Mouse (Mus musculus) adrenal gland, adult 8-10 months (tissue): ENCODE measurements at regions not wholly inside any gene's neighbourhood (a gene's known extent, or its start where the extent isn't known, plus 50 kb on each side); places are given as distances from the start of the nearest gene placed in this dataset.

Experiments used
- DNase-seq: peaks from one replicate; pipeline ENCODE4 v3.0.0; 2022

- no peak for DNase-seq
Observed at GRCm38 (mm10) chr9:30770436-30771173, 151.6 kb downstream of the Adamts15 start.

- no peak for DNase-seq
Observed at GRCm38 (mm10) chr9:30769435-30769729, 152.9 kb downstream of the Adamts15 start.

DNA sequence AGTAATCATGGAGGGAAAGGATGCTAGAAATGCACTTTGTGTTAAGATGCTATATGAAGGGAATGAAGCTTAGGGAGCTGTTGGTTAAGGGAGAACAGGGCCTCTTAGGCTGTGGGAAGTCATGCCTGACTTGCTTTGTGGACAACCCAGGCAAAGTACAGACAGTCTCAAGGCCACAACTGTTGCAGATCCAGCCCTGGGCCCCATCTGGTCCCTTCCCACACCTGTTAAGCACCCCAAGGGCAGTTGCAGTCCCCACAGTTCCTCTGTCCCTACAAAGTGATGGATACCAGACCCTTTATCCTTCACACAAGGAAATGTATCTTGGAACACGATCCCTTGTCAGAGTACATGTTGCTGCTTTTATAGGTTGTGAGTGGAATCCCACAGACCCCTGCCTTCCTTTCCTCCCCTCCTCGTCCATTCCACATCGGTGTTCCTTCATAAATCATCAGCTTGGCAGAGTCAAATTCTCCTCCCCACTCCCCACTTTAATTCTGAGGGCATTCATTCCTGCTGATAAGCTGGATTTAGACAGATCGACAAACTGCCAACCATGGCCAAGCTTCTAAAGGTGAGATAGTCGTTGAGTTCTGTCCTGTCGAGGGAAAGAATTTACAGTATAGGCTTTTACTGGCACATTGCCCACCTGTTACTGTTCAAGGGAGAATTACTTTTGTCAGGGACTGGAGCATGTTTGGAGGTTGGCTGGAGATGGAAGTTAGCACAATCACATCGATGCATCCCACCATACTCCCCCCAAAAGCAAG, 153.4 kb downstream of the Adamts15 start:
- DNase-seq = no peak

DNA sequence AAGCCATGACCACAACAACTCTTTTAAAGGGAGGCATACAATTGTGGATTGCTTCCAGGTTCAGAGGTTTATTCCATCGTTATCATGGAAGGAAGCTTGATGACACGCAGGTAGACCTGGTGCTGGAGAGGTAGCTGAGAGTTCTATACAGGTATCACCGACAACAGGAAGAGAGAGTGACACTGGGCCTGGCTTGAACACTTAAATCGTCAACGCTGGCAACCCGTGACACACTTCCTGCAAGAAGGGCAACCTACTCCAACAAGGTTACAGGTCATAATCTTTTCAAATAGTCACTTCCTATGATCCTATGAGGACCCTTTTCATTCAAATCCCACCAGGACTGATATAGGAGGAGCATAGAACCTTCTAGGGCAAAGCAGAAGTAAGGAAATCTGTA, 155.6 kb downstream of the Adamts15 start:
- DNase-seq = no peak

GRCm38 (mm10) chr9:30766171-30766570, 156.1 kb downstream of the Adamts15 start:
- no peak for DNase-seq

DNA sequence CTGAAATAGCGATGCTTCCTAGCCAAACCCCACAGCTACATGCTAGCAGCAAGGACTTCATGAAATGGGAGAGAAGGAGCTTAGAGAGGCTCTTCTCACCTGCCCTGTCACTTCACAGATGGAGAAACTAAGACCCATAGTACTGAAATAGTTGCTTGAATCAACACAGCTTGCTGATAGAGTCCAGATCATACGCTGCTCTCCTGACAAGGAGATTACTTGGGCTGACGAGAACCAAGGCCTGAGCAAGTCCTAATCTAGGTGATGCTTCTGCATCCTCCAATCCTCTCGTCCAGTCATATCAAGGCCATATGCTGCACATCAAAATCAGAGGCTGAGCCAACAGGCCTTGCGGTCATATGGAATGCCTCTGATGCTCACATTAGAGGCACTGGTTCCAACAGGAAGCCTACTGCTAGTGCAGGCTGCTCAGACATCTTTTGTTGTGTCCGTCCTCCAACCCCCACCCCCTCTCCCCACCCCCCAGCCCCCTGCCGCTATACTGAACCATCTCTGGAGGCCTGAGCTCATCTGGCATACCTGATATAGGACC, 157.2 kb downstream of the Adamts15 start:
- DNase-seq = no peak

DNA sequence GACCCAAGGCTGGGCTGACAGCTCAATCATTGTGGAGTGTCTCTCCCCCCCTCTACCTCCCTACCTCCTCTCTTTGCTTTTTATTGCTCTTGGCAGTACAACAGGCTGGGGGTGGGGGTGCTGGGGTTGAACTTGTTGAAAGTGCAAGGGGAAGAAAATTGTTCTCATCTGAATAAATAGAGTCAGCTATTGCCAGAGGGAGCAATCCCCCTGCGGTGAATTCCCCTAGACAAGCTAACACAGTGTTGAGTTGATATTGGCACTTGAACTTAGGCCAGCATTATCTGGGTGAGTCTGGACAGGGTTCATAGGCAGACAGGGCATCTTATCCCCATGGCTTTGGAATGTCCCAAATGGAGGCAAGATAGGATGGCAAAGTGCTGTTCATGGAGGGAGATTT, 159.3 kb downstream of the Adamts15 start:
- DNase-seq = no peak

GRCm38 (mm10) chr9:30758121-30758520, 164.1 kb downstream of the Adamts15 start:
- DNase-seq = peak; percentile 14

GRCm38 (mm10) chr9:30757406-30757805, 164.8 kb downstream of the Adamts15 start:
- peak; percentile 21 for DNase-seq

DNA sequence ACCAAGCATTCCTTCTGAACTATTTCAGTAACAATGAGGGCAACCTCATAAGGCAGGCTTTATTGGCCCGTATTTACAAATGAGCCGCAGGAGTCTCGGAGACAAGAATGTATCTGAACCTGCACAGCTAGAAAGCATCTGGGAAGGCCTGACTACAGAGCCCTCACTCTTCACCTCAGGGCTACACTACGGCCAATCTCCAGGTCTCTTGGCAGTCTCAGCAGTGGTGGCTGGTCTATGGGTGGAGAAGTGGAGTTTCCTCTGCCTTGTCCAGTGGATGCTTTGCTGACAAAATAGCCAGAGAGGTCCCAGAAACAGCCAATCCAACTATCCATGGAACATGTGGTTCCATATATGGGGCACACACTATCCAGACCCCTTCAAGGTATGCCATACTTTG, 165.5 kb downstream of the Adamts15 start:
- no peak for DNase-seq

DNA sequence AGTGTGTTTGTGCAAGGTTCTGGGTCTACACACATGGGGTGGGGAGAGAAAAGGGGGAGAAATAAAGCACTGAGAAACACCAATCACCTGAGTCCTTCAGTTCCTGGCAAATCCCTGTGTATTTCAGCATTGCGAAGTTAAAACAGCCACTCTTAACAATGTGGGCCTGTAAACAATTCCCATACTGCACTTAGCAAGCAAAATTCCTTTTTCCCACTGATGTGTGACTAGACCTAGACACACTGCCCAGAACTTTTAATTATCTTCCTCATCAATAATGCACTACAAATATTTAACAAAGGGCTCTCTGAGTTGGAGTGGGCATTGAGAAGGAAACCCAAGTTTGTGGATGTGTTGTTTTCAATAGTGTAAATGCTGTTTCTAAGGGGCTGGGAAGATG, 166.7 kb downstream of the Adamts15 start:
- DNase-seq = no peak

DNA sequence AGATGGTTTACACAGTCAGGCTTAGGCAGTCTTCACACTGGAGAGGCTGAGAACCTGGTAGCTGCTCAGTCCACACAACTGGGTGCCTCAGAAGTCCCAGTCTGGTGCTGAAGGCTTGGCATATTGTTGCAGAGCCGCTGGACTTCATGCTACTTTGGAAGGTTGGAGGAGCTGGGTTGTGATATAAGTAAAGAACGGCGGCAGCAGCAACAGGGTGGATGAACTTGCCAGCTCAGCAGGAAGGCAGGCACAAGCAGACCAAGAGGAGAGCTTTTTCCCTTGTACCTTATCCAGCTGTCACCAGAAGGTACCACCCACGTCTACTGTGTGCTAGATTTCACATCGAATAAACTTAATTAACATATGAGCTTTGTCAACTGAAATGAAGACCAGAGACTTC, 167.4 kb downstream of the Adamts15 start:
- DNase-seq = no peak

GRCm38 (mm10) chr9:30743471-30743870, 178.8 kb downstream of the Adamts15 start:
- no peak for DNase-seq

GRCm38 (mm10) chr9:30742471-30743098, 179.7 kb downstream of the Adamts15 start:
- no peak for DNase-seq

DNA sequence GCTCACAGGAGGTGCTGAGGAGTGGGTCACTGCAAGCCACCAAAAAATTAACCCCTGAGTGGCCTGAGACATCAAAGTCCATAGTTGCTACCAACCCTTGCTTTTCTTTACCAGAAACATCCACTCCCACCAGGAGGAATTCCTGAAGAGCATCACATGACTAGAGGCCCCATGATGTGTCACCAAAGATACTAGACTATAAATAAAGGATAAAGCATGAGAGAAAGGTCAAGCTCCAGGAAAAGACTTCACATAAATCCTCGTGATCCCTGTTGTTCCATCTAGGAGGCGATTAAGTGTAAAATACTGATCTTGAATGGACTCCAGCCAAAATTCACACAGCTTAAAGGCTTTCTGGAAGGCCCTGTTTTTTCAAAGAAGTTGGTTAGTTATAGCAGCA, 190.6 kb downstream of the Adamts15 start:
- DNase-seq = no peak

GRCm38 (mm10) chr9:30723364-30724070, 198.7 kb downstream of the Adamts15 start:
- peak; percentile 41 for DNase-seq

- DNase-seq = no peak
Observed at GRCm38 (mm10) chr9:30721861-30722260, 200.4 kb downstream of the Adamts15 start.

GRCm38 (mm10) chr9:30716421-30717170, 205.7 kb downstream of the Adamts15 start:
- DNase-seq = no peak

GRCm38 (mm10) chr9:30710131-30710530, 212.1 kb downstream of the Adamts15 start:
- no peak for DNase-seq

DNA sequence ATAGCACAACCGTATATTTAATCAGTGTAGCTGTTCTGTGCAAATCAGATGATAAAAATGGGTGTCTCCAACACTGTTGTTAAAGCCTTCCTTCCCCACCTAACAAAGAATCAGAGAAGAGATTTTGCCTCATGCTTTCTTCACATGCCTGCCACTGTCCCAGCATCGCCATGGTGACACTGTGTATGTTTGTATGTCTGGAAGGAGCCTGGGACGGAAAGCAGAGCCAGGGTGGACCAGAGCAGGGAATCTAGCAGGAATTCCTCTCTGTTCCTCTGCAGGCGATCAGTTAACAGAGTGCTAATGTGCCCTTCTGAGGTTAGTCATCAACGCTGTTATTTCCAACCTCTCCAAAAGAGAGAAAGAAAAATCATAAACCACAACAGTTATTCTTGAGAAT, 222.4 kb downstream of the Adamts15 start:
- no peak for DNase-seq

DNA sequence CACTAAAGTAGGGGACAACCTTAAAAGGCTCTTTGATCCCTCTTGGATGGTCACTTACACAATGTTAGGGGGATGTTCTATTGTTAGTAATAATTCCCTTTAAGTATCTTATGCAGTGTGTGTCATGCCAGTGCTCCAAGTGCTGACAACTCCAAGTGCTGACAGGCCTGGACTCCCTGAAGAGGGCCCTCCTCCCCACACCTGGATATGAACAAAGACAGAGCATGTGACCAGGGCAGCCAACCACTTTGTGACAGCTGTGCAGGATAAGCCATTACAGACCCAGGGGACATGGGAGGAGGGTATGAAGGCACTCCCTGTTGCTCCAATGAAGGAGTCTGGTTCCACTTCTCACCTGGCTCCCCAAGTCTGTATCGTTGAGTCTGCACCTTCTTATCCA, 224.7 kb downstream of the Adamts15 start:
- DNase-seq = no peak

GRCm38 (mm10) chr9:30668095-30668494, 241.2 kb downstream of the Snx19 start:
- no peak for DNase-seq
